Mouse (Mus musculus) liver, embryonic 15.5 days (tissue): ENCODE results near the gene Camk1d. TPM values are rescaled to one million over a fixed set of nuclear protein-coding genes. Genes with fewer than 3 reads are reported as not detected.

Source experiments
- ATAC-seq: fragments of 200-750 bp; cut with Nextera tagmentation; 2 replicates; pipeline ENCODE4 v1.8.0; 2017; ENCODE audit warnings: moderate number of reproducible peaks, mild to moderate bottlenecking, moderate library complexity; ENCODE audit not compliant: insufficient read depth
- H3K27ac ChIP-seq: fragments of 300-500 bp; sonication (generic); replicated peaks from 2 replicates; pipeline ENCODE4 v1.5.1; 2015; ENCODE audit warnings: mild to moderate bottlenecking, inconsistent platforms
- H3K27me3 ChIP-seq: fragments of 300-500 bp; sonication (generic); 2 replicates; pipeline ENCODE4 v1.6.1; 2015; ENCODE audit warnings: mild to moderate bottlenecking, inconsistent platforms
- H3K36me3 ChIP-seq: fragments of 300-500 bp; sonication (generic); replicated peaks from 2 replicates; pipeline ENCODE4 v1.6.1; 2015; ENCODE audit warnings: moderate library complexity, mild to moderate bottlenecking, inconsistent platforms
- H3K4me1 ChIP-seq: fragments of 300-500 bp; sonication (generic); replicated peaks from 2 replicates; pipeline ENCODE4 v1.6.1; 2015; ENCODE audit warnings: inconsistent platforms
- H3K4me2 ChIP-seq: fragments of 300-500 bp; sonication (generic); 2 replicates; pipeline ENCODE4 v1.6.1; 2015; ENCODE audit warnings: moderate library complexity, mild to moderate bottlenecking, inconsistent platforms
- H3K4me3 ChIP-seq: fragments of 300-500 bp; sonication (generic); replicated peaks from 2 replicates; pipeline ENCODE4 v1.5.1; 2015; ENCODE audit warnings: mild to moderate bottlenecking, inconsistent platforms
- H3K9ac ChIP-seq: fragments of 300-500 bp; sonication (generic); 2 replicates; pipeline ENCODE4 v1.6.1; 2015; ENCODE audit warnings: moderate library complexity, mild to moderate bottlenecking, inconsistent platforms
- H3K9me3 ChIP-seq: fragments of 300-500 bp; sonication (generic); replicated peaks from 2 replicates; pipeline ENCODE4 v1.6.1; 2016; ENCODE audit warnings: inconsistent platforms
- WGBS: fragments of 180-500 bp; shearing (Covaris S2); methylation state at CpG from one replicate; pipeline ENCODE4 v1.1.7; 2015; ENCODE audit warnings: mixed read lengths; ENCODE audit not compliant: insufficient replicate concordance; 5-methylcytosine and 5-hydroxymethylcytosine counted together
- polyA plus RNA-seq: library from polyadenylated mRNA; unstranded; fragments of >200 nt; fragmentation: Nextera tagmentation; extraction: Ambion mirVana; gene quantifications from 2 replicates; pipeline ENCODE4 v1.2.1, GENCODE M21; 2015

The Camk1d gene
- polyA plus RNA-seq, 1 experiment from 2014 or later = 1.5 TPM

GRCm38 (mm10) chr2:5429921-5430320 is 284.4 kb downstream of the Camk1d start:
- no peak for ATAC-seq
- H3K36me3 ChIP-seq = no peaks in the 10 kb centered on the region
- no peaks in the 10 kb centered on the region for H3K4me1 ChIP-seq
- H3K4me3 ChIP-seq = no peak overlapping the region
- H3K4me2 ChIP-seq = no peak overlapping the region
- H3K9ac ChIP-seq = no peak overlapping the region
- no peaks in the 10 kb centered on the region for H3K9me3 ChIP-seq
- H3K27ac ChIP-seq = no peak overlapping the region
- H3K27me3 ChIP-seq = no peaks in the 10 kb centered on the region
- WGBS = 43% methylated on average over 8 of the region's 8 CpGs

GRCm38 (mm10) chr2:5426110-5426509 is 288.2 kb downstream of the Camk1d start:
- WGBS = 36% methylated on average over 2 of the region's 2 CpGs

GRCm38 (mm10) chr2:5425612-5426011 is 288.7 kb downstream of the Camk1d start:
- H3K9me3 ChIP-seq = no peaks in the 10 kb centered on the region
- no peak overlapping the region for H3K4me3 ChIP-seq
- ATAC-seq = no peak
- H3K4me1 ChIP-seq = no peaks in the 10 kb centered on the region
- H3K9ac ChIP-seq = no peak overlapping the region
- no peak overlapping the region for H3K27ac ChIP-seq
- WGBS = 50% methylated on average over 3 of the region's 3 CpGs
- H3K4me2 ChIP-seq = no peak overlapping the region
- no peaks in the 10 kb centered on the region for H3K36me3 ChIP-seq
- H3K27me3 ChIP-seq = no peaks in the 10 kb centered on the region

More at GRCm38 (mm10) chr2:5426110-5426509, 288.2 kb downstream of the Camk1d start:
- H3K27ac ChIP-seq = no peak overlapping the region
- no peak overlapping the region for H3K4me3 ChIP-seq
- no peaks in the 10 kb centered on the region for H3K9me3 ChIP-seq
- H3K4me2 ChIP-seq = no peak overlapping the region
- no peak for ATAC-seq
- H3K9ac ChIP-seq = no peak overlapping the region
- no peaks in the 10 kb centered on the region for H3K4me1 ChIP-seq
- H3K27me3 ChIP-seq = no peaks in the 10 kb centered on the region
- no peaks in the 10 kb centered on the region for H3K36me3 ChIP-seq

GRCm38 (mm10) chr2:5420621-5421196 is 293.6 kb downstream of the Camk1d start:
- ATAC-seq = no peak
- Histone ChIP-seq H3K4me2 (no peak overlapping the region), H3K27ac (no peak overlapping the region), H3K9ac (no peak overlapping the region), H3K9me3 (no peaks in the 10 kb centered on the region), H3K4me1 (no peaks in the 10 kb centered on the region), H3K36me3 (no peaks in the 10 kb centered on the region), H3K27me3 (no peaks in the 10 kb centered on the region), H3K4me3 (no peak overlapping the region)
- 63% methylated on average over 5 of the region's 5 CpGs for WGBS

- H3K4me3 ChIP-seq = no peak overlapping the region
- H3K9me3 ChIP-seq = no peaks in the 10 kb centered on the region
- WGBS = 58% methylated on average over 4 of the region's 4 CpGs
- H3K36me3 ChIP-seq = no peaks in the 10 kb centered on the region
- no peaks in the 10 kb centered on the region for H3K4me1 ChIP-seq
- H3K27ac ChIP-seq = no peak overlapping the region
- no peak overlapping the region for H3K4me2 ChIP-seq
- H3K27me3 ChIP-seq = no peaks in the 10 kb centered on the region
- no peak for ATAC-seq
- H3K9ac ChIP-seq = no peak overlapping the region
Measured at GRCm38 (mm10) chr2:5418802-5419201, 295.5 kb downstream of the Camk1d start.

- no peak overlapping the region for H3K4me2 ChIP-seq
- H3K4me3 ChIP-seq = no peak overlapping the region
- H3K4me1 ChIP-seq = no peaks in the 10 kb centered on the region
- no peaks in the 10 kb centered on the region for H3K27me3 ChIP-seq
- no peaks in the 10 kb centered on the region for H3K36me3 ChIP-seq
- ATAC-seq = no peak
- no peak overlapping the region for H3K27ac ChIP-seq
- WGBS = 40% methylated on average over 6 of the region's 6 CpGs
- no peaks in the 10 kb centered on the region for H3K9me3 ChIP-seq
- no peak overlapping the region for H3K9ac ChIP-seq
Measured at GRCm38 (mm10) chr2:5417158-5418032, 296.9 kb downstream of the Camk1d start.

GRCm38 (mm10) chr2:5411774-5412173 is 302.5 kb downstream of the Camk1d start:
- no peaks in the 10 kb centered on the region for H3K27me3 ChIP-seq
- ATAC-seq = no peak
- H3K9me3 ChIP-seq = no peaks in the 10 kb centered on the region
- H3K36me3 ChIP-seq = no peaks in the 10 kb centered on the region
- no peak overlapping the region for H3K9ac ChIP-seq
- no peak overlapping the region for H3K4me3 ChIP-seq
- WGBS = 49% methylated on average over 2 of the region's 2 CpGs
- no peaks in the 10 kb centered on the region for H3K4me1 ChIP-seq
- no peak overlapping the region for H3K4me2 ChIP-seq
- H3K27ac ChIP-seq = no peak overlapping the region

- no peak overlapping the region for H3K9ac ChIP-seq
- no peak overlapping the region for H3K27ac ChIP-seq
- H3K4me3 ChIP-seq = no peak overlapping the region
- no peaks in the 10 kb centered on the region for H3K9me3 ChIP-seq
- H3K27me3 ChIP-seq = no peaks in the 10 kb centered on the region
- WGBS = 36% methylated on average over 3 of the region's 3 CpGs
- no peak overlapping the region for H3K4me2 ChIP-seq
- no peaks in the 10 kb centered on the region for H3K4me1 ChIP-seq
- H3K36me3 ChIP-seq = no peaks in the 10 kb centered on the region
- ATAC-seq = no peak
Measured at GRCm38 (mm10) chr2:5403850-5404249, 310.5 kb downstream of the Camk1d start.

- H3K9ac ChIP-seq = no peak overlapping the region
- no peaks in the 10 kb centered on the region for H3K36me3 ChIP-seq
- H3K9me3 ChIP-seq = no peaks in the 10 kb centered on the region
- no peak for ATAC-seq
- no peak overlapping the region for H3K4me3 ChIP-seq
- H3K4me2 ChIP-seq = no peak overlapping the region
- H3K27ac ChIP-seq = no peak overlapping the region
- no peaks in the 10 kb centered on the region for H3K27me3 ChIP-seq
- 75% methylated on average over 12 of the region's 12 CpGs for WGBS
- no peaks in the 10 kb centered on the region for H3K4me1 ChIP-seq
Measured at GRCm38 (mm10) chr2:5402036-5402435, 312.3 kb downstream of the Camk1d start.

- Histone ChIP-seq H3K4me2 (no peak overlapping the region), H3K4me3 (no peak overlapping the region), H3K27ac (no peak overlapping the region), H3K9me3 (no peaks in the 10 kb centered on the region), H3K27me3 (no peaks in the 10 kb centered on the region), H3K36me3 (no peaks in the 10 kb centered on the region), H3K4me1 (no peaks in the 10 kb centered on the region), H3K9ac (no peak overlapping the region)
- ATAC-seq = no peak
- 65% methylated on average over 9 of the region's 9 CpGs for WGBS
Measured at GRCm38 (mm10) chr2:5398505-5398904, 315.8 kb downstream of the Camk1d start.

GRCm38 (mm10) chr2:5398043-5398442 is 316.3 kb downstream of the Camk1d start:
- H3K4me2 ChIP-seq = no peak overlapping the region
- no peaks in the 10 kb centered on the region for H3K27me3 ChIP-seq
- H3K4me1 ChIP-seq = no peaks in the 10 kb centered on the region
- H3K4me3 ChIP-seq = no peak overlapping the region
- no peaks in the 10 kb centered on the region for H3K9me3 ChIP-seq
- no peak overlapping the region for H3K27ac ChIP-seq
- WGBS = 62% methylated on average over 6 of the region's 6 CpGs
- no peak overlapping the region for H3K9ac ChIP-seq
- no peak for ATAC-seq
- no peaks in the 10 kb centered on the region for H3K36me3 ChIP-seq
